Mouse (Mus musculus): Measurements from ENCODE around the gene Rhoq.

The Rhoq gene

GRCm38 (mm10) chr17:86962297-86962893 is 487 bp upstream of the Rhoq start:
- DNase-seq (ENCODE audit: low spot score in 2 of 2) = peak; percentile 91 to 92

GRCm38 (mm10) chr17:86963586-86963902 is 662 bp downstream of the Rhoq start:
- no peak for DNase-seq (ENCODE audit: low spot score in 2 of 2)

- DNase-seq (ENCODE audit: low spot score in 2 of 2) = no peak
Observed at GRCm38 (mm10) chr17:86964041-86964440, 1.2 kb downstream of the Rhoq start.

GRCm38 (mm10) chr17:86964502-86964901 is 1.6 kb downstream of the Rhoq start:
- peak; percentile 72 to 76 for DNase-seq (ENCODE audit: low spot score in 2 of 2)

- no peak for DNase-seq (ENCODE audit: low spot score in 2 of 2)
Observed at GRCm38 (mm10) chr17:86965121-86965520, 2.2 kb downstream of the Rhoq start.

- no peak for DNase-seq (ENCODE audit: low spot score in 2 of 2)
Observed at GRCm38 (mm10) chr17:86966040-86966439, 3.2 kb downstream of the Rhoq start.

- no peak for DNase-seq (ENCODE audit: low spot score in 2 of 2)
Observed at GRCm38 (mm10) chr17:86967048-86967447, 4.2 kb downstream of the Rhoq start.

GRCm38 (mm10) chr17:86967536-86968525 is 4.9 kb downstream of the Rhoq start:
- no peak for DNase-seq (ENCODE audit: low spot score in 2 of 2)

GRCm38 (mm10) chr17:86968581-86968980 is 5.7 kb downstream of the Rhoq start:
- no peak for DNase-seq (ENCODE audit: low spot score in 2 of 2)

GRCm38 (mm10) chr17:86969582-86969981 is 6.7 kb downstream of the Rhoq start:
- peak; percentile 70 to 84 for DNase-seq (ENCODE audit: low spot score in 2 of 2)

GRCm38 (mm10) chr17:86970026-86970750 is 7.3 kb downstream of the Rhoq start:
- DNase-seq (ENCODE audit: low spot score in 2 of 2) = no peak

GRCm38 (mm10) chr17:86971036-86971435 is 8.2 kb downstream of the Rhoq start:
- peak; percentile 73 to 87 for DNase-seq (ENCODE audit: low spot score in 2 of 2)

GRCm38 (mm10) chr17:86971860-86972259 is 9.0 kb downstream of the Rhoq start:
- DNase-seq (ENCODE audit: low spot score in 2 of 2) = no peak

- DNase-seq (ENCODE audit: low spot score in 2 of 2) = no peak
Observed at GRCm38 (mm10) chr17:86973097-86973496, 10.2 kb downstream of the Rhoq start.

GRCm38 (mm10) chr17:86976387-86976786 is 13.5 kb downstream of the Rhoq start:
- DNase-seq (ENCODE audit: low spot score in 2 of 2) = no peak

- DNase-seq (ENCODE audit: low spot score in 2 of 2) = no peak
Observed at GRCm38 (mm10) chr17:86978496-86978895, 15.6 kb downstream of the Rhoq start.

- DNase-seq (ENCODE audit: low spot score in 2 of 2) = no peak
Observed at GRCm38 (mm10) chr17:86981205-86981604, 18.3 kb downstream of the Rhoq start.

- DNase-seq (ENCODE audit: low spot score in 2 of 2) = no peak
Observed at GRCm38 (mm10) chr17:86981701-86982100, 18.8 kb downstream of the Rhoq start.

GRCm38 (mm10) chr17:86982497-86982896 is 19.6 kb downstream of the Rhoq start:
- DNase-seq (ENCODE audit: low spot score in 2 of 2) = no peak

GRCm38 (mm10) chr17:86986449-86987138 is 23.7 kb downstream of the Rhoq start:
- DNase-seq (ENCODE audit: low spot score in 2 of 2) = no peak

GRCm38 (mm10) chr17:86988161-86988560 is 25.3 kb downstream of the Rhoq start:
- DNase-seq (ENCODE audit: low spot score in 2 of 2) = peak; percentile 49 to 60
